Mouse (Mus musculus) MN1 (cell line): ENCODE results near the gene Prl6a1.

ENCODE experiments used
- DNase-seq: peaks from one replicate; pipeline ENCODE4 v3.0.0-alpha.2; 2016; ENCODE audit warnings: low spot score

The Prl6a1 gene

GRCm38 (mm10) chr13:27312334-27313225 lies at the start of gene Prl6a1:
Gene Prl6a1, plus strand, starts transcription at chr13:27312627.
- DNase-seq, result no peak

- no peak for DNase-seq
Measured at GRCm38 (mm10) chr13:27334989-27335388, 22.6 kb downstream of the Prl6a1 start.

- peak; percentile 61 for DNase-seq
Measured at GRCm38 (mm10) chr13:27342733-27343275, 30.4 kb downstream of the Prl6a1 start.

- no peak for DNase-seq
Measured at GRCm38 (mm10) chr13:27345373-27345772, 32.9 kb downstream of the Prl6a1 start, which contains the start of gene Prl8a2. Gene Prl8a2, plus strand, starts transcription at chr13:27345673.
